Mouse (Mus musculus): ENCODE measurements around the gene Scd2. TPM values are rescaled to one million over a fixed set of nuclear protein-coding genes. Genes with fewer than 3 reads are reported as not detected.

The Scd2 gene
- polyA plus RNA-seq, 1 experiment from 2014 or later, result 6.2 TPM

DNA sequence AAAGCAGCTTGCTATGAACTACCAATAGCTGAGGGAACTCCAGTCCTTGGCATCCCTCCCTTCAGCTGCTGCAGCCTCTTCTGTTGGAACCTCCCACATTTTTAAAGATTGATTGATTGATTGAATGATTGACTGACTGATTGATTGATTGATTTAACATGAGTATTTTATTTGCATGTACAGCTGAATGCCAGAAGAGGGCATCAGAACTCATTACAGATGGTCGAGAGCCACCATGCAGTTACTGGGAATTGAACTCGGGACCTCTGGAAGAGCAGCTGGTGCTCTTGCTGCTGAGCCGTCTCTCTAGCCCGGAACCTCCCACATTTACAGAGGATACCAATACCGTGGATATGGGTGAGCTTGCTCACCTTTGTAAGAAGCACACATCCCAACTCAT, 33.0 kb upstream of the Scd2 start:
- Histone ChIP-seq H3K4me2 (ENCODE audit: low read depth, low read length) (no peak overlapping the region), H3K36me3 (replicated peaks; ENCODE audit: insufficient read depth, low read length) (no peaks in the 10 kb centered on the region), H3K27ac (ENCODE audit: low read depth) (no peak overlapping the region), H3K4me3 (ENCODE audit: low read depth, low read length) (no peak overlapping the region), H3K9ac (replicated peaks) (no peak overlapping the region), H3K9me3 (ENCODE audit: low read length) (no peaks in the 10 kb centered on the region), H3K4me1 (ENCODE audit: insufficient read depth) (peaks cover 12% of the 10 kb centered on the region), H3K27me3 (ENCODE audit: insufficient read depth, low read length) (peaks cover 3% of the 10 kb centered on the region; the same call in 1 of the 2 replicates)
- ATAC-seq (no peak), DNase-seq (no peak)
- TF ChIP-seq EP300 (IDR thresholded peaks at IDR 0.05; ENCODE audit: low read depth) (no peak), CTCF (IDR thresholded peaks at IDR 0.05; ENCODE audit: low read depth) (peak; percentile 40)
- 67% methylated on average over 5 of the region's 5 CpGs for WGBS (ENCODE audit: insufficient replicate concordance)

DNA sequence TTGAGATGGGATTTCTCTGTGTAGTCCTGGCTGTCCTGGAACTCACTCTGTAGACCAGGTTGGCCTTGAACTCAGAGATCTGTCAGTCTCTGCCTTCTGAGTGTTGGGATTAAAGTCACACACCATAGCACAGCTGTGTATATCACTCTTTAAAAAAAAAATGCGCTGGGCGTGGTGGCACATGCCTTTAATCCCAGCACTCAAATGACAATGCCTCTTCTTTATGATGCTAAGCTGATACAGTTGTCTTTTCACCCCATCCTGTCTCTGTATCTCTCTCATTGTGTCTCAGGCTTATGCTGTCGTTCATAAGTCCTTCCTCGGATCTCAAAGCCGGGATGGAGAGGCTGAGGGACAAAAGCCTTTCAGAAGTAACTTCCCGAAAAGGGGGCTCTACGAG, 31.7 kb upstream of the Scd2 start:
- TF ChIP-seq EP300 (IDR thresholded peaks at IDR 0.05; ENCODE audit: low read depth) (no peak), CTCF (IDR thresholded peaks at IDR 0.05; ENCODE audit: low read depth) (no peak)
- no peak overlapping the region for H3K4me3 ChIP-seq (ENCODE audit: low read depth, low read length)
- H3K27ac ChIP-seq (ENCODE audit: low read depth), result no peak overlapping the region
- no peak for ATAC-seq
- peaks cover 23% of the 10 kb centered on the region for H3K4me1 ChIP-seq (ENCODE audit: insufficient read depth)
- H3K9me3 ChIP-seq (ENCODE audit: low read length), result no peaks in the 10 kb centered on the region
- H3K36me3 ChIP-seq (replicated peaks; ENCODE audit: insufficient read depth, low read length), result no peaks in the 10 kb centered on the region
- no peak for DNase-seq
- no peak overlapping the region for H3K9ac ChIP-seq (replicated peaks)
- no peak overlapping the region for H3K4me2 ChIP-seq (ENCODE audit: low read depth, low read length)
- 79% methylated on average over 7 of the region's 7 CpGs for WGBS (ENCODE audit: insufficient replicate concordance)
- peaks cover 3% of the 10 kb centered on the region; the same call in 1 of the 2 replicates for H3K27me3 ChIP-seq (ENCODE audit: insufficient read depth, low read length)

DNA sequence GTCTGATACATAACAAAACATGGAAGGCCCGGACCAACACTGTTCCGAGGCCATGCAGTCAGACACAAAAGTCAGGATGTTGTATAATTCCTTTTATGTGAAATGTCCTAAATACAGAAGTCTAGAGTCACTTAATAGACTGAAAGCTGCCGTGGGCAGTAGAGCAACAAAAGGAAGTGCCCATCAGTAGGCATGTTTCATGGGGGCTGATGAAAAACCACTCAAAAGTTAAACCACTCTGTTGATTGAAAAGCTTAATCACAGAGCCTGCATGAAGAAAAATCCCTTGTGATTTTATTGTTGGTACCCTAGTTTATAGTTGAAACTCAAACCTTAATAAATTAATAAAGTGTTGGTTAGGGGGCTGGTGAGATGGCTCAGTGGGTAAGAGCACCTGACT, 29.9 kb upstream of the Scd2 start:
- H3K9me3 ChIP-seq (ENCODE audit: low read length), result no peaks in the 10 kb centered on the region
- H3K27ac ChIP-seq (ENCODE audit: low read depth), result no peak overlapping the region
- H3K4me3 ChIP-seq (ENCODE audit: low read depth, low read length), result no peak overlapping the region
- H3K9ac ChIP-seq (replicated peaks), result no peak overlapping the region
- TF ChIP-seq CTCF (IDR thresholded peaks at IDR 0.05; ENCODE audit: low read depth), result no peak
- no peak for TF ChIP-seq EP300 (IDR thresholded peaks at IDR 0.05; ENCODE audit: low read depth)
- H3K4me1 ChIP-seq (ENCODE audit: insufficient read depth), result peaks cover 35% of the 10 kb centered on the region
- no peak overlapping the region for H3K4me2 ChIP-seq (ENCODE audit: low read depth, low read length)
- H3K27me3 ChIP-seq (ENCODE audit: insufficient read depth, low read length), result peaks cover 3% of the 10 kb centered on the region; the same call in 1 of the 2 replicates
- DNase-seq (no peak), ATAC-seq (no peak)
- WGBS (ENCODE audit: insufficient replicate concordance), result 74% methylated on average over 3 of the region's 3 CpGs
- no peaks in the 10 kb centered on the region for H3K36me3 ChIP-seq (replicated peaks; ENCODE audit: insufficient read depth, low read length)

DNA sequence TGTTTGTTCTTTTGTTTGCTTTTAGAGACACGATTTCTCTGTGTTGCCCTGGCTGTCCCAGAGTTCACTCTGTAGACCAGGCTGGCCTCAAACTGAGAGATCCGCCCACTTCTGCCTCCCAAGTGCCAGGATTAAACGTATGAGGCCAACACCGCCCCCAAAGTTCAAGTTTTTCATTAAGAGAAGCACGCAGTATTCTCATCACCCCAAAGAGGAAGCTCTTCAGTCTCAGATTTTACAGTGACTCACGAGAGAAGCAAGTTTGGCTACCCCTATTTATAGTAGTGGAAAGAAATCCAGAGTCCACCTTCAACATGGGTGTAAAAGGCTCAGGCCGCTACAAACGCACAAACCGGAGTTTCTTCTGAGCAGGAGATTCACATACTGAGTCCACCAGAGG, 29.2 kb upstream of the Scd2 start:
- H3K4me1 ChIP-seq (ENCODE audit: insufficient read depth), result peaks cover 35% of the 10 kb centered on the region
- no peak for DNase-seq
- H3K4me2 ChIP-seq (ENCODE audit: low read depth, low read length), result no peak overlapping the region
- H3K9ac ChIP-seq (replicated peaks), result no peak overlapping the region
- no peaks in the 10 kb centered on the region for H3K9me3 ChIP-seq (ENCODE audit: low read length)
- TF ChIP-seq CTCF (IDR thresholded peaks at IDR 0.05; ENCODE audit: low read depth), result no peak
- TF ChIP-seq EP300 (IDR thresholded peaks at IDR 0.05; ENCODE audit: low read depth), result no peak
- WGBS (ENCODE audit: insufficient replicate concordance), result 43% methylated on average over 9 of the region's 9 CpGs
- ATAC-seq, result no peak
- no peaks in the 10 kb centered on the region for H3K36me3 ChIP-seq (replicated peaks; ENCODE audit: insufficient read depth, low read length)
- peaks cover 3% of the 10 kb centered on the region; the same call in 1 of the 2 replicates for H3K27me3 ChIP-seq (ENCODE audit: insufficient read depth, low read length)
- no peak overlapping the region for H3K4me3 ChIP-seq (ENCODE audit: low read depth, low read length)
- H3K27ac ChIP-seq (ENCODE audit: low read depth), result peak overlapping the region; percentile 19; the same call in 1 of the 2 replicates

DNA sequence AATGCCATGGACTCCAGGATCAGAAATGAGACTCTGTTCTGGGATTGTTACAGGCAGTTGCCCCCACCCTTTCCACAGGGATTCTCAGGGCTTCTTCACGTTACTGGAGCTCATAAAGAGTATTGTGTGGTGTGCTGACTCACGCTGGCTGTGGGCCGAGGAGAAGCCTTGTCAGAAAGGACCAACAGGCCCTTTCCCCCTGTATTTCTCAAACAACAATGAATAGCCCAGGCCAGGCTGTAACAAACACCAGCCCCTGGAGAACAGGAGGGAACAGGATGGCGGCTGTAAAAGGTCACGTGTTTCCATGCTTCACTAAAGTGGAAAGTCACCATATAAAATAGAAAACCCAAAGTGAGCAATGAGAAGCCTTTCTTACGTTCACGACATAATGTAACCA, 28.2 kb upstream of the Scd2 start:
- no peak overlapping the region for H3K4me2 ChIP-seq (ENCODE audit: low read depth, low read length)
- peaks cover 3% of the 10 kb centered on the region; the same call in 1 of the 2 replicates for H3K27me3 ChIP-seq (ENCODE audit: insufficient read depth, low read length)
- no peak overlapping the region for H3K9ac ChIP-seq (replicated peaks)
- 51% methylated on average over 7 of the region's 7 CpGs for WGBS (ENCODE audit: insufficient replicate concordance)
- H3K27ac ChIP-seq (ENCODE audit: low read depth), result peak overlapping the region; percentile 30
- no peaks in the 10 kb centered on the region for H3K9me3 ChIP-seq (ENCODE audit: low read length)
- no peak for ATAC-seq
- no peak overlapping the region for H3K4me3 ChIP-seq (ENCODE audit: low read depth, low read length)
- TF ChIP-seq CTCF (IDR thresholded peaks at IDR 0.05; ENCODE audit: low read depth) (no peak), EP300 (IDR thresholded peaks at IDR 0.05; ENCODE audit: low read depth) (no peak)
- no peaks in the 10 kb centered on the region for H3K36me3 ChIP-seq (replicated peaks; ENCODE audit: insufficient read depth, low read length)
- no peak for DNase-seq
- H3K4me1 ChIP-seq (ENCODE audit: insufficient read depth), result peaks cover 35% of the 10 kb centered on the region

DNA sequence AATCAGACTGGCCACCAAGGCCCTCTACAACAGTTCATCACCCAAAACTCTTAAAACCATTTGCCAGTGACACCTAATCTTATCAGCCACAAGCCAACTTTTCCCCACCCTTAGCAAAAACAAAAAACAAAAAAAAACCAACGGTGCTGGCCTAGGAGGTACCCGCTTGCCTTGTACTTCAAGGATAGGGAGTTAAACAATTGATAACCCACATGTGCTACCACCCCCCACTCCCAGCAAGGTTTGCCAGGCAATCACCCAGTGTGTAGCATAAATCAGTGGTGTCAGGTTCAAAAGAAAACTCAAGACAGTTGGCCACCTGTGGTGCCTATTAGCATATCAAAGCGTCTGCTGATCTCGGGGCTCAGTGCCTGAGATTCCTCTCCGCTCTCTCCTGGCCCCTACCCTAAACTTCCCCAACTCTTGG, 27.6 kb upstream of the Scd2 start:
- peak overlapping the region; percentile 41 for H3K9ac ChIP-seq (replicated peaks)
- H3K4me2 ChIP-seq (ENCODE audit: low read depth, low read length), result peak overlapping the region; percentile 95
- H3K27ac ChIP-seq (ENCODE audit: low read depth), result peak overlapping the region; percentile 95
- peaks cover 35% of the 10 kb centered on the region for H3K4me1 ChIP-seq (ENCODE audit: insufficient read depth)
- H3K27me3 ChIP-seq (ENCODE audit: insufficient read depth, low read length), result peaks cover 3% of the 10 kb centered on the region; the same call in 1 of the 2 replicates
- H3K9me3 ChIP-seq (ENCODE audit: low read length), result no peaks in the 10 kb centered on the region
- 48% methylated on average over 5 of the region's 5 CpGs for WGBS (ENCODE audit: insufficient replicate concordance)
- DNase-seq (no peak), ATAC-seq (no peak)
- H3K36me3 ChIP-seq (replicated peaks; ENCODE audit: insufficient read depth, low read length), result no peaks in the 10 kb centered on the region
- peak overlapping the region; percentile 66; the same call in 1 of the 2 replicates for H3K4me3 ChIP-seq (ENCODE audit: low read depth, low read length)
- TF ChIP-seq CTCF (IDR thresholded peaks at IDR 0.05; ENCODE audit: low read depth) (no peak), EP300 (IDR thresholded peaks at IDR 0.05; ENCODE audit: low read depth) (peak; percentile 10; the same call in 1 of the 2 replicates)

Data from liver, postnatal 0 days (tissue).